Mouse (Mus musculus) gastrocnemius, postnatal 4 days (tissue): ENCODE results near the gene Ring1. TPM values are rescaled to one million over a fixed set of nuclear protein-coding genes. Genes with fewer than 3 reads are reported as not detected.
"Not testable (repeated sequence)": the region's sequence is repeated elsewhere in the genome, so short reads cannot be mapped to it uniquely, and the experiment has no call there.

Experiments used
- DNase-seq, 2 experiments: peaks; one replicate each; pipeline ENCODE4 v3.0.0; 2021 to 2022; ENCODE audit warnings: low spot score in 2 of 2, mixed read lengths in 2 of 2
- total RNA-seq, 2 experiments: library from RNA; stranded (reverse); gene quantifications; 2 replicates each; pipeline ENCODE4 v1.2.3; 2021

Gene Ring1
- total RNA-seq, 2 experiments from 2014 or later = 19.3 to 20.9 TPM

- no peak for DNase-seq
These were observed 4.8 kb upstream of the Ring1 start for GRCm38 (mm10) chr17:34029150-34029889.

DNA sequence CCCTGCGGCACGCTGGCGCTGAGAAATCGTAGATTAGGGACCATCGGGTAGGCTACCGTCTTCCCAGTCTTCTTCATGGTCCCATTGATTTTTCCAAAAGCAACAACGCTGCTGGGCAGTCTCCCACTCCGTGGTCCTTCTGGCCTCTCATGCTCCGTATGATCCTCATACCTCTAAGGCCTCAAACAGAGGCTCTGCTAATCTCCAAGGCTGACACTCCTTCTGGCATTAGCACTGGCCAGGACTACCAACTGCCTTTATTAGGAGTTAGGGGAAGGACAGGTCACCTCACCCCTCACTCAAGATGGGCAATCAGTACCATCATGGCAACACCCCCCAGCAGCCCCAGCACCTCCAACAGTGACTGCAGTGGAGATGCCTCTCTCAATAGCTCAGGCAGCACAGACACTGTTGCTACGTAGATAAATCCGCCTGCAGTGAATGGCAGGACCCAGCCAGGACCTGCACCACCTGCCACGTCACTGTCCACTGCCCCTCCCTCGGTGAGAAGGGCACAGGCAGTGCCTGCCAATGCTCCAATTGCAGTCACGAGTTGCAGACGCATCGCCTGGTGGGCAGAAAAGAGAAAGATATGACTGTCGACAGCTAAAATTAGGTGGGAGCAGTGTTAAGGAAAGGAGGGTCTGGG, 4.1 kb upstream of the Ring1 start:
- no peak for DNase-seq

GRCm38 (mm10) chr17:34027656-34028223, 3.3 kb upstream of the Ring1 start, which contains the start of gene H2-Ke6:
TSS of gene H2-Ke6 (minus strand) at chr17:34028060.
- DNase-seq = peak; percentile 88 to 93

DNA sequence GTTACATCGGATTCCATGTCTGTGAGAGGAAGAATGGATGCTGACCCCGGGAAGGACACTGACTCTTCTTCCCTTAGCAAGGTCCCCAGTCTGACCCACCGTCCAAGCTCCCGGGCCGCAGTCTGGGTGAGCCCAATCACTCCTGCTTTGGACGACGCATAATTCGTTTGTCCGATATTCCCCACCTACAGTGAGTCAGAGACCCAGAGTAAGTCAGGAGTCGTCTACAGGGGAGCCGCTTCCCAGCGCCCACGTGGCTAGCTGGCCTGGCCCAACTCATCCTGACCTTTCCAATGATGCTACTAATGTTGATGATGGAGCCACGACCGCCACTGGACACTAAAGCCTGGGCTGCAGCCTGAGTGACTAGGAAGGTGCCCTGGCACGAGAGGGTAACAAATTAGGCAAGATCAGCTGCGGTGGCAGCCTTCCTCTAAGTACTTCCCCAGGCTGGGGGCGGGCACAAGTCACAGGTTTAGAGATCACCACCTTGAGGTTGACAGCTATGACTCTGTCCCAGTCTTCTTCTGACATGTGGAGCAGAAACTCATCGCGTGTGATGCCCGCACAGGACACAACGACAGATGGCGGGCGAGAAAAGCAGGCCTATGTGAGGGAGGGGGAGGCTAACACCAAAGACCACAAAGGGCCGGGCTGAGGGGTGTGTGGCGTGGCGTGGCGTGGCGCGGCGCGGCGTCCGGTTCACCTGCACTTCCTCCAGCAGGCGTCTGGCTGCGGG, 2.6 kb upstream of the Ring1 start:
- peak in 1 of 2 experiments; percentile 18 for DNase-seq

GRCm38 (mm10) chr17:34026221-34026620, 1.7 kb upstream of the Ring1 start:
- DNase-seq = no peak

- peak in 1 of 2 experiments; percentile 23 for DNase-seq
These were observed 1.3 kb upstream of the Ring1 start for GRCm38 (mm10) chr17:34025756-34026151.

DNA sequence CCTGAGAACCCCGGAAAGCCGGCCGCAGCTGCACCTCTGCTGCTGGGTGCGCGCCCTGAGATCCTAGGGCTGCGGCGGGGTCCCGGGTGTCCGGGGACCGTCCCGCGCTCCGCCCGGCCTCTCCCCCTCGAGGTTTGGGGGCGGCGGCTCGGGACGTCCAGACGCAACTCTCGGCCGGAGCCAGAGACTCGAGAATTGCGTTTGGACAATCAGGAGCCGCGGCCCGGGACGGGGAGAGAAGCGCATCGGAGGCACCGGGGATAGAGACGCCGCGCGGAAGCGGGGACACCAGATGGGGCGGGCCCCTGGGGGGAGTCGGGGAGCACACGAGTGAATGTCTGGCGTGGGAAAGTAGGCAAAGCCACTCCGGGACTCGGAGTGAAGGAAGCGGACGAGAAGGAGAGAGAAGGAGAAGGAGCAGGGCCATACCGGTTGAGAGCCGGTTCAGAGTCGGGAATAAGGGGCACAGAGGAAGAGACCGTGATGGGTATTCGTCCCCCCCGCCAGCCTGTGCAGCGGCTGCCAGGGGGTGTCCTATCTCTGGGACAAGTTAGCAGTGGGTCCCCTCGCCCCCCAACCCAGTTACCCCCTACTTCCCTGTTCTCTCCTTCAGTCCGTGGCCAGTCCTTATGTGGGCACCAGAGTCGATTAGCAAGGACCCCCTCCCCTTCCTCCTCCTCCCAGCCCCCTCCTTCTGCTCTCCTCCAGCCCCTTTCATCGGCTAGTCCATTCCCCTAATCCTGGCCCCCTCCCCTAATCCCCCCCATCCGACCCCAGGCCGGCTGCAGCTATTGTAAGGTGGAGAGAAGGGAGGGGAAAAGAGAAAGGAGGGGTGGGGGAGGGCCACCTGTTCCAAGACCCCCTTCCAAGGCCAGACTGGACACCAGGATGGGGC, 628 bp upstream of the Ring1 start:
- DNase-seq = peak in 1 of 2 experiments; percentile 68

- no peak for DNase-seq
These were observed 802 bp downstream of the Ring1 start for GRCm38 (mm10) chr17:34023678-34024077.

- DNase-seq = peak in 1 of 2 experiments; percentile 17
These were observed 1.5 kb downstream of the Ring1 start for GRCm38 (mm10) chr17:34022987-34023386.

DNA sequence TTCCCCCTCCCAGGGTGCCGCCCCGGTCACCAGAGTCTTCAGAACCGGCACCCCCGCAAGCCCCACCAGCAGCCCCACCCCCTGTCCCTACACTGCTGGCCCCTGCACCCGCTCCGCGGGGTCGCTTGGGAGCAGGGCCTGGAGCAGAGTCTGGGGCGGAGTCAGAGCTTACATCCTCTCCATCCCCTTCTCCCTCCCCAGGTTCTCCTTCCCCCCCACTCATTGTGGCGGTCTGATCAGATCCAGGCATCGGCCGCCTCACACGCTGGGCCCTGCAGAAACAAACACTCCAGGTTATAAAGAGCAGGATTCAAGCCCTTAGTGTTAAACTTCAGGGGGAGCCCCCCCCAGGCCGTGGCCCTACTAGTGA, 2.1 kb downstream of the Ring1 start:
- DNase-seq = no peak

- peak in 1 of 2 experiments; percentile 20 for DNase-seq
These were observed 2.7 kb downstream of the Ring1 start for GRCm38 (mm10) chr17:34021539-34022413.

DNA sequence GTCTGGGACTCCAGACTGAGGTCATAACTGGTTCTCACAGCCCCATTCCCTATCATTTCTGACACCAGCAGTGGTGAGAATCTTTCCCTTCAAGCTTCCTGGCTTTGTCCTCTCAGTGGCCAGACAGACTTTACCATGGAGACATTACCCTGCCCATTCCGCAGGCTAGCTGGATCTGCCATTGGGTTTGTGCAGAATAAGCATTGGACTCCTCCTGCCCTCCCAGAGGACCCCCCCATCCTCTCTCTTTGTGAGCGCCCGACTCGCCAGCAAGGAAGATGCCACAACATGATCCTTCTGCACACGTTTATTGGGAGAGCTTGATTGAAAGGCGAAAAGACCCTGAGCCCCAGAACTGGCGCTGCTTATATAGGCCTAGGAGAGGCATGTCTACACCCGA, 11.0 kb downstream of the Ring1 start:
- DNase-seq = peak in 1 of 2 experiments; percentile 6

DNA sequence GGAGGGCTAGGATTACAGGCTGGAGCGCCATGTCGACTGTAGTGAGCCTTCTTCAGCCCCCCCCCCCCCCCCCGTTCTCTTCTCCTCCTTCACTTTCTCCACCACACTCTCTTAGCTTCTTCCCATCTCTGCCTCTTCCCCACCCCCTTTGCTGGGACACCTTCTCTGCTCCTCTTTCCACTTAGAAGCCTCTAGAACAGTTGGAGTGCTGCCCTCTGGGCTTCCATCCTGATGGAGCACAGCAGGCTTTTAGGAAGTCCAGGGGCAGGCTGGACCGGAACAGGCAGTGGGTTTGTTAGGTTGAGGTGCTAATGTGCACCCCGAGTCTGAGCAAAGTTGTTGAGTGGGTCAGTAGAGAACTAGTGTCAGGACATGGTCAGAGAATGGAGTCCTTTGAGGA, 14.3 kb downstream of the Ring1 start:
- no peak for DNase-seq

DNA sequence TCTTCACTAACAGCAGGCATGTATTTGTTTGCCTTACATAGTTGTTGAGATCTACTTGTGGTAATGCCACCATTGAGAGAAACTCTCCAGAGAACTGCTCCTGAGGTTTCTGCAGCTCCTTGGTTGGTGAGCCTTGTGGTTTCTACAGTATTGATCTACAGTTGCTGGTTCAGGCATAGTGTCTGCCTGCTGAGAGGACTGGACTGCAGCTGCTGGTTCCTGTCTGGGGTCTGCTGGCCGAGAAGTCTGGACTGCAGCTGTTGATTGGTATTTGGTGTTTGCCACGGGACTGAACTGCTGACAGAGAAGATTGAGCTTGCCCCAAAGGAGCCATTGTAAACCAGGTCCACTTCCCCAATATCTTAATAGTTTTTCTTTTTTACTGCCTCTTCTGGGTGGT, 17.9 kb downstream of the Ring1 start:
- no peak for DNase-seq

DNA sequence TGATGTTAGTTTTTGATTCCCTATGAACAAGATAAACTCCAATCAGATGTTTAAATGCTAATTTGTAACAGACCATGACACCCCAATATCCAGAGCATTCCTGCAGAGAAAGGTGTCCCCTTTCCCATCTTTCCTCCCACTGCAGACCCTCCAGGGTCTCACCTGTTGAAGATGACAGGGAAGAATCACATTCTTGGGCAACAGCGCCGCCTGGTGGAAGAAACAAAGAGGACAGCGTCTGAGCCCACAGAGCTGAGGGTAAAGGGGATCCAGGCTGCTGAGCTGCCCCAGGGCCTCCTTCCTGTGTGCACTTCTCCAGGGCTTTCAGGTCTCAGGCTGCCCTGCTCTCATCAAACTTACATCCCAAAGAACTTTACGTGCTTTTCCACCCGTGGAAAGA, 21.1 kb downstream of the Ring1 start:
- DNase-seq = no peak

DNA sequence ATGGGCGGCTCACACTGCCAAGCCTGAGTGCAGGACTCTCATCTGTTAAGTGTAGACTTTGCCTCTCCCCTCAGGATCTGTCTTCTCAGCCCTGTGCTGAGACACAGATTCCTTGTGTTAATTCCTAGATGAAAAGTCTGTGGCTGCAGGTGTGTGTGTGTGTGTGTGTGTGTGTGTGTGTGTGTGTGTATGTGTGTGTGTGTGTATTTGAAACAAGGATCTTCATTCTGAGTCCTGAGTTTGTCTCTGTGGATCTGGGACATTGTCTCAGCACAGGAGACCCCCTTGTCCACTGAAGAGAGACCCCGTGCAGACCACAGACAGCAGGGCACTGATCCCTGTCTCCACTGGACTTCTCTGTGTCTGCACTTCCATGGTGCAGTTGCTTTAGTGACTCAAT, 23.7 kb downstream of the Ring1 start:
- not testable (repeated sequence) for DNase-seq

- peak; percentile 57 to 77 for DNase-seq
These were observed 24.3 kb downstream of the Ring1 start, which contains the start of gene H2-K1 for GRCm38 (mm10) chr17:34000150-34000537. TSS of gene H2-K1 (minus strand) at chr17:34000347.

DNA sequence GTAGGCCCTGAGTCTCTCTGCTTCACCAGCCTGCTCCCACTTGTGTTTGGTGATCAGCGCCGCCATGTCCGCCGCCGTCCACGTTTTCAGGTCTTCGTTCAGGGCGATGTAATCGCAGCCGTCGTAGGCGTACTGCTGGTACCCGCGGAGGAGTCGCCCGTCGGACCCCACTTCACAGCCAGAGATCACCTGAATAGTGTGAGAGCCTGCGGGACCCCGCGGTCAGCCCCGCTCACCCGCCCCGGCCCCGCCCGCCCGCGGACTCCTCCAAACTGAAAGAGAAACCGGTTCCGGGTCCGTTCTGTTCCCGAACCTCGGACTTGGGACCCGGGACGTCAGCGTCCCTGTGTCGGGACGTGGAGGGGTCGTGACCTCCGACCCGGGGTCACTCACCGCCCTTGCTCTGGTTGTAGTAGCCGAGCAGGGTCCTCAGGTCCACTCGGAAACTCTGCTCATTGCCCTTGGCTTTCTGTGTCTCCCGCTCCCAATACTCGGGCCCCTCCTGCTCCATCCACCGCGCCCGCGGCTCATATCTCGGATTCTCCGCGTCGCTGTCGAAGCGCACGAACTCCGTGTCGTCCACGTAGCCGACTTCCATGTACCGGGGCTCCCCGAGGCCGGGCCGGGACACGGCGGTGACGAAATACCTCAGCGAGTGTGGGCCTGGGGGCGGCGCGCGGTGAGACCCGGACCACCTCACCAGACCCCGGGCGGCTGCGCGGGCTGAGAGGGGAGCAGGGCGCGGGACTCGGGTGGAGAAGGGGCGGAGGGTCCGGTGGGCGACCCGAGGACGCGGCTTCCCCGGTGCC, 24.9 kb downstream of the Ring1 start:
- DNase-seq = no peak

DNA sequence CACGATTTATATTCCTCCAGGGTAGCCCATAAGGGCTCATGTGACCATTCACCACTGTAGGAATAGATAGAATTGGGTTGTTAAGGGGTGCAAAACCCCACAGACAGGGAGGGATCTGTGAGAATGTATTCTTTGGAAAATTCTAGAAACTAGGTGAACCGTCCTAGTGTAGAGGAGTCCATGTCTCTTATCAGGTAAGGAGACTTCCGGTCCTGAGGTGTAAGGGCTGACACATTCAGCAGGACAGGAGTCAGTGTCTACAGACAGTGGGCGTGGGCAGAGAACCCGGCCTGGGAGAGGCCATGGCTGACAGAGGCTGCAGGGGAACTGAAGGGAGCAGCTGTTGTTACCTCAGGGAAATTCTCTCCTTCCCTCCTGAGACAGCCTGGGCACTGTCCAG, 25.8 kb downstream of the Ring1 start:
- DNase-seq = not testable (repeated sequence)
